8 mouse cellular contexts compared by ENCODE assay signal in the genomic region with DNA sequence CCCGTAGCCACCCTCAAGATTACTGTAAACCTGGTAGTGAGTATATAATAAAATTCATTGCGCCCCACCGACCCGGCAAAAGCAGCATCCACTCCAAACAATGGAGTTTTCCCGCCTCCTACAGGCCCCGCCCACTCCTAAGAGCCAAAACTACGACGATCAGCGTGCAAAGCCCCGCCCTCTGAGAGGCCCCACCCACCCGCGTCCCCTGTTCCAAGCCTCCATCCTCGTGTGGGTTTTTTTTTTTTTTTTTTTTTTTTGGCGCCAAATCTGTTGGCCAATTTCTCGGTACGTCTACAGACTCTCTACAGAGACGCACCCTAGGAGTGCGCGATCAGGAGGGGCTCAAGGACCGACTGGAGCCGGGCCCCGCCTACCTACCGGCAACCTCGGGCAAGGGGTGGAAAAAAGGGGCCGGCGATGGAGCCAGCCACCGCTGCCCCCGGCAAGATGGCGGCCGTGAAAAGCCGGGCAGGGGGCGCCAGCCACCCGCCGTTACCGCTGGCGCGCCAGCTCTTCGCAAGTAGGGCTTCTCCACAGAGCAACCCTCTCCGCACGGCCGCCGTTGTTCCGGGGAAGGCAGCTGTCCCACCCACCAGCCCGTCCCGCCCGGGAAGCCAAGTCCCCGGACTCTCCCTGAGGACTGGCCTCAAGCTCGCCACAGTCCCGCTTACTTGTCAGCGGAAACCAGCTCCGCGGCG. TPM values are rescaled to one million over a fixed set of nuclear protein-coding genes. Genes with fewer than 3 reads are reported as not detected.
DNase-seq lines count a peak whose midpoint lies in the region; ATAC-seq and TF ChIP-seq lines count a peak whose summit lies in the region.

No protein-coding gene starts in this region.

- TF ChIP-seq POLR2A in cortical plate, adult 2 months (IDR thresholded peaks at IDR 0.05; ENCODE audit: extremely low read depth, insufficient read depth, low read length): no peak

- DNase-seq in adrenal gland, adult 18-20 months (ENCODE audit: low spot score in 2 of 2): peak; percentile 72 to 74
- DNase-seq in gastrocnemius, adult 8-10 months (ENCODE audit: low spot score in 2 of 2): peak; percentile 36 to 53
- DNase-seq in hindlimb bud, embryonic 11.5 days (ENCODE audit: extremely low spot score, low read depth, low spot score): peak; percentile 89
- DNase-seq in left cerebral cortex, postnatal 14 days (ENCODE audit: low spot score in 2 of 2): peak; percentile 60 to 66
- peak; percentile 57 for DNase-seq in right cerebral cortex, postnatal 25 days
- DNase-seq in yolk sac, embryonic 10.5 days (ENCODE audit: low spot score): peak; percentile 92

- H3K27ac ChIP-seq in cortical plate, adult 2 months (ENCODE audit: insufficient read depth, low read length): 0 out of 2 replicates have a peak overlapping the region, but pooled peaks have one; percentile 2

- peak overlapping the region; percentile 63 for H3K4me3 ChIP-seq in cortical plate, adult 2 months (ENCODE audit: insufficient read depth, low read length)

- intact Hi-C loops in left cerebral cortex, postnatal 14 days (cut with DNase I): no loop called here

- no peak for TF ChIP-seq CTCF in cortical plate, adult 2 months (IDR thresholded peaks at IDR 0.05; ENCODE audit: extremely low read depth, insufficient read depth, low read length)

- ATAC-seq in megakaryocyte-erythroid progenitor cell, adult 5-6 weeks (replicated peaks; ENCODE audit: low FRiP score, low TSS enrichment, poor library complexity, severe bottlenecking): peak; percentile 76

- no peaks in the 10 kb centered on the region for H3K4me1 ChIP-seq in cortical plate, adult 2 months (ENCODE audit: control insufficient read depth, insufficient read depth, low read length)

RNA-seq across cellular contexts. Expression of gene Nasp, which starts 0.9 kb away (rescaled TPM):
- 10 to 100 TPM; 20.3 to 24.6 TPM for total RNA-seq in adrenal gland, adult 18-20 months (2021)
- polyA plus RNA-seq in cortical plate, adult 2 months (2012; rRNA removed): 23.5 and 25.1 TPM in 2 replicates
- 10 to 100 TPM in 2 of 4 experiments, 1 to 10 TPM in 2; 7.8 to 13.0 (median 9.5) TPM for total RNA-seq in gastrocnemius, adult 8-10 months (2022)
- total RNA-seq in left cerebral cortex, postnatal 14 days (2021): 10 to 100 TPM; 47.6 to 49.9 TPM
- total RNA-seq in megakaryocyte-erythroid progenitor cell, adult 5-6 weeks (2014; fragmentation: Nextera tagmentation): 195 and 210 TPM in 2 replicates
- 594 and 624 TPM in 2 replicates for total RNA-seq in megakaryocyte-erythroid progenitor cell, adult 5-6 weeks (2017)

RNA-seq across cellular contexts. Expression of gene Akr1a1, which starts 24.7 kb away (rescaled TPM):
- total RNA-seq in adrenal gland, adult 18-20 months (2021): 100 to 1,000 TPM; 822 to 909 TPM
- polyA plus RNA-seq in cortical plate, adult 2 months (2012; rRNA removed): 519 and 547 TPM in 2 replicates
- total RNA-seq in gastrocnemius, adult 8-10 months (2022): 100 to 1,000 TPM; 187 to 206 (median 199) TPM
- total RNA-seq in left cerebral cortex, postnatal 14 days (2021): 100 to 1,000 TPM; 501 TPM
- 163 and 243 TPM in 2 replicates for total RNA-seq in megakaryocyte-erythroid progenitor cell, adult 5-6 weeks (2014; fragmentation: Nextera tagmentation)
- total RNA-seq in megakaryocyte-erythroid progenitor cell, adult 5-6 weeks (2017): 460 and 502 TPM in 2 replicates

RNA-seq across cellular contexts. Expression of gene Ccdc17, which starts 30.4 kb away (rescaled TPM):
- total RNA-seq in adrenal gland, adult 18-20 months (2021): 10 to 100 TPM in 1 of 2 experiments, 1 to 10 TPM in 1; 8.4 to 11.7 TPM
- polyA plus RNA-seq in cortical plate, adult 2 months (2012; rRNA removed): 5.0 and 8.3 TPM in 2 replicates
- 1 to 10 TPM; 1.1 to 2.4 (median 1.3) TPM for total RNA-seq in gastrocnemius, adult 8-10 months (2022)
- total RNA-seq in left cerebral cortex, postnatal 14 days (2021): 1 to 10 TPM; 4.6 to 5.7 TPM
- 2.9 and 5.7 TPM in 2 replicates for total RNA-seq in megakaryocyte-erythroid progenitor cell, adult 5-6 weeks (2014; fragmentation: Nextera tagmentation)
- total RNA-seq in megakaryocyte-erythroid progenitor cell, adult 5-6 weeks (2017): 2.5 and 3.3 TPM in 2 replicates

RNA-seq across cellular contexts. Expression of gene Prdx1, which starts 58.5 kb away (rescaled TPM):
- total RNA-seq in adrenal gland, adult 18-20 months (2021): 100 to 1,000 TPM; 648 to 719 TPM
- polyA plus RNA-seq in cortical plate, adult 2 months (2012; rRNA removed): 222 and 249 TPM in 2 replicates
- total RNA-seq in gastrocnemius, adult 8-10 months (2022): 100 to 1,000 TPM; 247 to 330 (median 264) TPM
- total RNA-seq in left cerebral cortex, postnatal 14 days (2021): 100 to 1,000 TPM; 163 to 170 TPM
- total RNA-seq in megakaryocyte-erythroid progenitor cell, adult 5-6 weeks (2014; fragmentation: Nextera tagmentation): 158 and 208 TPM in 2 replicates
- total RNA-seq in megakaryocyte-erythroid progenitor cell, adult 5-6 weeks (2017): 268 and 287 TPM in 2 replicates

Comparison
In these comparisons a context has a peak if more than half of its experiments do, and no peak if none do; other contexts are left out.
1. Peak in every context shown above with its lines: DNase-seq, ATAC-seq, H3K4me3 ChIP-seq and H3K27ac ChIP-seq.